Mouse (Mus musculus) embryonic fibroblast, embryonic 13.5 days (primary cell): ENCODE results near the gene Htra3.

Source experiments
- CTCF ChIP-seq: IDR thresholded peaks from 2 replicates; pipeline ENCODE4 v1.5.1; 2011; ENCODE audit warnings: mild to moderate bottlenecking, control low read depth, low read length, moderate library complexity, borderline replicate concordance; ENCODE audit not compliant: insufficient read depth
- POLR2A ChIP-seq: IDR thresholded peaks from 2 replicates; pipeline ENCODE4 v1.6.1; 2011; ENCODE audit warnings: low read depth, mild to moderate bottlenecking, control low read depth, low read length, moderate library complexity

DNA sequence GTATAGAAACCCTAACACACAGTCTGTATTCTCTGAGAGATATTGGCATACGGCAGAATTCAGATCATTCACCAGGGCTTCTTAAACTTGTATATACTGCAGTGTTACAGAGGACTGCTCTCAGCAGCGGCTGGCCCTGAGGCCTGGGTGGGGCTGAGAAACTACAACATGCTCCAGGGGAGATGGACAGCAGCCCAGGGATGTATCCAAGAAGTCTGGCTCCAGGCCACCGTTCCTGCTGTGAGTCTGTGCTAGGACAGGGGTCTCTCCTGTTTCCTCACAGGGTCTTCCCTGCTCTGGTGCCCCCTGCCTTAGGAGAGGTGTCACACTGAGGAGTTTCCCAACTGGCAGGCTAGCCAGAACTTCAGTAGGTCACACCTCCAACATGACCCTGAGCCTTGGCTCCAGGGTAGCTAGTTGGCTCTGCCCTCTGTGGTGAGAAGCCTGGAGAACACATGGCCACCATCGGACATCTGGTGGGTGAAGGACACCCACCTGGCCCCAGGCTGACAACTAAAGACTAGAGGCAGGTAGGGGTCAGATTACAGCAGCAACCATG is 23.1 kb upstream of the Htra3 start:
- TF ChIP-seq POLR2A (no peak), CTCF (no peak)
